Mouse (Mus musculus) testis, postnatal 10 days (tissue): ENCODE data around the gene C1qb.

ENCODE experiments used
- DNase-seq: peaks from one replicate; pipeline ENCODE4 v3.0.0; 2021; ENCODE audit warnings: low spot score

Gene C1qb

GRCm38 (mm10) chr4:136893691-136894543 lies 7.9 kb upstream of the C1qb start:
- DNase-seq = peak; percentile 72

- DNase-seq = no peak
These were observed 6.8 kb upstream of the C1qb start, which contains the start of gene C1qc for GRCm38 (mm10) chr4:136892811-136893210. Gene C1qc, minus strand, starts transcription at chr4:136893065.

- DNase-seq = no peak
These were observed 6.4 kb upstream of the C1qb start for GRCm38 (mm10) chr4:136892371-136892770.

- no peak for DNase-seq
These were observed 5.1 kb upstream of the C1qb start for GRCm38 (mm10) chr4:136891115-136891514.

- no peak for DNase-seq
These were observed 4.0 kb upstream of the C1qb start for GRCm38 (mm10) chr4:136889981-136890380.

GRCm38 (mm10) chr4:136887714-136888113 lies 1.7 kb upstream of the C1qb start:
- DNase-seq = no peak

- no peak for DNase-seq
These were observed 7.4 kb downstream of the C1qb start for GRCm38 (mm10) chr4:136878601-136879000.

- no peak for DNase-seq
These were observed 7.8 kb downstream of the C1qb start for GRCm38 (mm10) chr4:136878171-136878570.

- peak; percentile 78 for DNase-seq
These were observed 9.0 kb downstream of the C1qb start for GRCm38 (mm10) chr4:136876971-136877370.

- DNase-seq = no peak
These were observed 11.0 kb downstream of the C1qb start for GRCm38 (mm10) chr4:136875012-136875411.

GRCm38 (mm10) chr4:136868371-136868770 lies 17.6 kb downstream of the C1qb start:
- no peak for DNase-seq

GRCm38 (mm10) chr4:136867690-136868345 lies 18.2 kb downstream of the C1qb start:
- no peak for DNase-seq

- DNase-seq = no peak
These were observed 20.5 kb downstream of the C1qb start for GRCm38 (mm10) chr4:136865531-136865930.

GRCm38 (mm10) chr4:136864751-136865470 lies 21.1 kb downstream of the C1qb start:
- no peak for DNase-seq

GRCm38 (mm10) chr4:136863517-136863916 lies 22.5 kb downstream of the C1qb start:
- DNase-seq = no peak

- no peak for DNase-seq
These were observed 23.6 kb downstream of the C1qb start for GRCm38 (mm10) chr4:136862411-136862810.

- DNase-seq = no peak
These were observed 24.2 kb downstream of the C1qb start for GRCm38 (mm10) chr4:136861806-136862205.

GRCm38 (mm10) chr4:136860022-136860421 lies 26.0 kb downstream of the C1qb start:
- DNase-seq = no peak

GRCm38 (mm10) chr4:136855081-136855480 lies 30.9 kb downstream of the C1qb start:
- DNase-seq = peak; percentile 61

GRCm38 (mm10) chr4:136852989-136853388 lies 33.0 kb downstream of the C1qb start:
- DNase-seq = no peak

GRCm38 (mm10) chr4:136852119-136852518 lies 33.9 kb downstream of the C1qb start:
- no peak for DNase-seq

GRCm38 (mm10) chr4:136848565-136848964 lies 37.4 kb downstream of the C1qb start:
- no peak for DNase-seq

- DNase-seq = no peak
These were observed 38.8 kb downstream of the C1qb start for GRCm38 (mm10) chr4:136847166-136847565.
